Mouse (Mus musculus): ENCODE measurements around the gene Slc4a1ap.

GRCm38 (mm10) chr5:31573722-31574121, 46.9 kb downstream of the Slc4a1ap start:
- no peak for TF ChIP-seq POLR2A (IDR thresholded peaks at IDR 0.05; ENCODE audit: control insufficient read depth in 1 of 2, insufficient read depth in 1 of 2, low read depth in 1 of 2, low read length in 2 of 2, poor library complexity in 1 of 2)
- TF ChIP-seq EP300 (IDR thresholded peaks at IDR 0.05; ENCODE audit: low read depth in 1 of 2, low read length in 2 of 2) = no peak
- TF ChIP-seq MXI1 (IDR thresholded peaks at IDR 0.05; ENCODE audit: low read depth, low read length) = no peak
- TF ChIP-seq CTCF (IDR thresholded peaks at IDR 0.05 in 2 of 3, conservative IDR thresholded peaks at IDR 0.05 in 1 of 3; ENCODE audit: control insufficient read depth in 1 of 3, insufficient read depth in 1 of 3, low read depth in 2 of 3, low read length in 3 of 3, poor library complexity in 1 of 3, severe bottlenecking in 1 of 3) = no peak
- no peak for TF ChIP-seq ZC3H11A (IDR thresholded peaks at IDR 0.05; ENCODE audit: low read depth, low read length)
- no peak for TF ChIP-seq E2F4 (IDR thresholded peaks at IDR 0.05; ENCODE audit: borderline replicate concordance, low read depth, low read length)
- no peak for TF ChIP-seq ELF1 (IDR thresholded peaks at IDR 0.05; ENCODE audit: low read depth, low read length)
- TF ChIP-seq USF2 (IDR thresholded peaks at IDR 0.05; ENCODE audit: borderline replicate concordance in 1 of 2, insufficient read depth in 1 of 2, low read depth in 1 of 2, low read length in 2 of 2) = no peak
- TF ChIP-seq POLR2AphosphoS2 (IDR thresholded peaks at IDR 0.05; ENCODE audit: low read length) = no peak
- TF ChIP-seq ZNF384 (IDR thresholded peaks at IDR 0.05; ENCODE audit: low read depth, low read length) = no peak
